Mouse (Mus musculus): ENCODE results near the gene Podn. TPM values are rescaled to one million over a fixed set of nuclear protein-coding genes. Genes with fewer than 3 reads are reported as not detected.

Podn gene
- polyA plus RNA-seq, 1 experiment from 2014 or later, result 1.0 TPM

GRCm38 (mm10) chr4:107985812-107986211 lies 110.4 kb downstream of the Podn start:
- no peaks in the 10 kb centered on the region for H3K27me3 ChIP-seq (ENCODE audit: control insufficient read depth, insufficient read depth, low read length)
- H3K4me1 ChIP-seq (ENCODE audit: control insufficient read depth, insufficient read depth, low read length), result 0 out of 2 replicates have a peak, but pooled peaks cover 2% of the 10 kb centered on the region
- H3K9ac ChIP-seq (ENCODE audit: low read length), result no peak overlapping the region
- H3K36me3 ChIP-seq (ENCODE audit: control insufficient read depth, insufficient read depth, low read length), result no peaks in the 10 kb centered on the region
- WGBS, result 73% methylated on average over 5 of the region's 5 CpGs
- no peak overlapping the region for H3K4me3 ChIP-seq (ENCODE audit: low read depth, low read length)
- H3K27ac ChIP-seq (replicated peaks; ENCODE audit: low read depth, low read length), result peak overlapping the region; percentile 42; the same call in 1 of the 2 replicates
- no peak overlapping the region for H3K4me2 ChIP-seq (ENCODE audit: low read depth, severe bottlenecking)
- H3K9me3 ChIP-seq (ENCODE audit: control insufficient read depth, low read length), result no peaks in the 10 kb centered on the region
- DNase-seq (ENCODE audit: low spot score) (no peak), ATAC-seq (ENCODE audit: insufficient number of reproducible peaks, low FRiP score, low TSS enrichment, low read depth) (no peak)

- Histone ChIP-seq H3K9ac (ENCODE audit: low read length) (no peak overlapping the region), H3K27ac (replicated peaks; ENCODE audit: low read depth, low read length) (peak overlapping the region; percentile 36; the same call in 1 of the 2 replicates), H3K36me3 (ENCODE audit: control insufficient read depth, insufficient read depth, low read length) (no peaks in the 10 kb centered on the region), H3K9me3 (ENCODE audit: control insufficient read depth, low read length) (no peaks in the 10 kb centered on the region), H3K27me3 (ENCODE audit: control insufficient read depth, insufficient read depth, low read length) (no peaks in the 10 kb centered on the region), H3K4me1 (ENCODE audit: control insufficient read depth, insufficient read depth, low read length) (peaks cover 5% of the 10 kb centered on the region), H3K4me2 (ENCODE audit: low read depth, severe bottlenecking) (no peak overlapping the region), H3K4me3 (ENCODE audit: low read depth, low read length) (no peak overlapping the region)
- ATAC-seq (ENCODE audit: insufficient number of reproducible peaks, low FRiP score, low TSS enrichment, low read depth), result peak; percentile 48
- DNase-seq (ENCODE audit: low spot score), result peak; percentile 35
- 53% methylated on average over 7 of the region's 7 CpGs for WGBS
These were observed 111.8 kb downstream of the Podn start for GRCm38 (mm10) chr4:107984282-107984981.

GRCm38 (mm10) chr4:107983717-107984116 lies 112.5 kb downstream of the Podn start:
- no peak overlapping the region for H3K4me2 ChIP-seq (ENCODE audit: low read depth, severe bottlenecking)
- H3K9ac ChIP-seq (ENCODE audit: low read length), result no peak overlapping the region
- H3K4me3 ChIP-seq (ENCODE audit: low read depth, low read length), result no peak overlapping the region
- no peaks in the 10 kb centered on the region for H3K9me3 ChIP-seq (ENCODE audit: control insufficient read depth, low read length)
- ATAC-seq (ENCODE audit: insufficient number of reproducible peaks, low FRiP score, low TSS enrichment, low read depth) (peak; percentile 63), DNase-seq (ENCODE audit: low spot score) (no peak)
- H3K27me3 ChIP-seq (ENCODE audit: control insufficient read depth, insufficient read depth, low read length), result no peaks in the 10 kb centered on the region
- H3K36me3 ChIP-seq (ENCODE audit: control insufficient read depth, insufficient read depth, low read length), result no peaks in the 10 kb centered on the region
- H3K4me1 ChIP-seq (ENCODE audit: control insufficient read depth, insufficient read depth, low read length), result peaks cover 5% of the 10 kb centered on the region
- peak overlapping the region; percentile 36; the same call in 1 of the 2 replicates for H3K27ac ChIP-seq (replicated peaks; ENCODE audit: low read depth, low read length)
- 87% methylated on average over 1 of the region's 1 CpGs for WGBS

GRCm38 (mm10) chr4:107980002-107980600 lies 116.1 kb downstream of the Podn start:
- Histone ChIP-seq H3K4me1 (ENCODE audit: control insufficient read depth, insufficient read depth, low read length) (peaks cover 5% of the 10 kb centered on the region), H3K27ac (replicated peaks; ENCODE audit: low read depth, low read length) (no peak overlapping the region), H3K36me3 (ENCODE audit: control insufficient read depth, insufficient read depth, low read length) (no peaks in the 10 kb centered on the region), H3K9me3 (ENCODE audit: control insufficient read depth, low read length) (no peaks in the 10 kb centered on the region), H3K4me3 (ENCODE audit: low read depth, low read length) (no peak overlapping the region), H3K9ac (ENCODE audit: low read length) (no peak overlapping the region), H3K27me3 (ENCODE audit: control insufficient read depth, insufficient read depth, low read length) (no peaks in the 10 kb centered on the region), H3K4me2 (ENCODE audit: low read depth, severe bottlenecking) (no peak overlapping the region)
- DNase-seq (ENCODE audit: low spot score) (no peak), ATAC-seq (ENCODE audit: insufficient number of reproducible peaks, low FRiP score, low TSS enrichment, low read depth) (no peak)
- 84% methylated on average over 6 of the region's 6 CpGs for WGBS

GRCm38 (mm10) chr4:107979530-107979929 lies 116.7 kb downstream of the Podn start:
- no peak overlapping the region for H3K27ac ChIP-seq (replicated peaks; ENCODE audit: low read depth, low read length)
- no peak for ATAC-seq (ENCODE audit: insufficient number of reproducible peaks, low FRiP score, low TSS enrichment, low read depth)

GRCm38 (mm10) chr4:107977593-107977992 lies 118.7 kb downstream of the Podn start:
- Histone ChIP-seq H3K9me3 (ENCODE audit: control insufficient read depth, low read length) (no peaks in the 10 kb centered on the region), H3K27me3 (ENCODE audit: control insufficient read depth, insufficient read depth, low read length) (no peaks in the 10 kb centered on the region), H3K4me1 (ENCODE audit: control insufficient read depth, insufficient read depth, low read length) (peaks cover 3% of the 10 kb centered on the region), H3K36me3 (ENCODE audit: control insufficient read depth, insufficient read depth, low read length) (no peaks in the 10 kb centered on the region), H3K4me3 (ENCODE audit: low read depth, low read length) (no peak overlapping the region), H3K27ac (replicated peaks; ENCODE audit: low read depth, low read length) (no peak overlapping the region), H3K4me2 (ENCODE audit: low read depth, severe bottlenecking) (no peak overlapping the region), H3K9ac (ENCODE audit: low read length) (no peak overlapping the region)
- ATAC-seq (ENCODE audit: insufficient number of reproducible peaks, low FRiP score, low TSS enrichment, low read depth) (no peak), DNase-seq (ENCODE audit: low spot score) (no peak)
- 48% methylated on average over 4 of the region's 4 CpGs for WGBS

More at GRCm38 (mm10) chr4:107979530-107979929, 116.7 kb downstream of the Podn start:
- Histone ChIP-seq H3K4me3 (ENCODE audit: low read depth, low read length) (no peak overlapping the region), H3K4me1 (ENCODE audit: control insufficient read depth, insufficient read depth, low read length) (peaks cover 3% of the 10 kb centered on the region), H3K9ac (ENCODE audit: low read length) (no peak overlapping the region), H3K4me2 (ENCODE audit: low read depth, severe bottlenecking) (no peak overlapping the region), H3K27me3 (ENCODE audit: control insufficient read depth, insufficient read depth, low read length) (no peaks in the 10 kb centered on the region), H3K36me3 (ENCODE audit: control insufficient read depth, insufficient read depth, low read length) (no peaks in the 10 kb centered on the region), H3K9me3 (ENCODE audit: control insufficient read depth, low read length) (no peaks in the 10 kb centered on the region)
- no peak for DNase-seq (ENCODE audit: low spot score)
- WGBS, result 42% methylated on average over 2 of the region's 2 CpGs

- 63% methylated on average over 7 of the region's 7 CpGs for WGBS
- H3K27me3 ChIP-seq (ENCODE audit: control insufficient read depth, insufficient read depth, low read length), result no peaks in the 10 kb centered on the region
These were observed 121.2 kb downstream of the Podn start for GRCm38 (mm10) chr4:107975004-107975403.

GRCm38 (mm10) chr4:107974527-107974926 lies 121.7 kb downstream of the Podn start:
- H3K36me3 ChIP-seq (ENCODE audit: control insufficient read depth, insufficient read depth, low read length), result no peaks in the 10 kb centered on the region
- H3K27ac ChIP-seq (replicated peaks; ENCODE audit: low read depth, low read length), result no peak overlapping the region
- H3K4me3 ChIP-seq (ENCODE audit: low read depth, low read length), result no peak overlapping the region
- DNase-seq (ENCODE audit: low spot score) (no peak), ATAC-seq (ENCODE audit: insufficient number of reproducible peaks, low FRiP score, low TSS enrichment, low read depth) (no peak)
- no peak overlapping the region for H3K9ac ChIP-seq (ENCODE audit: low read length)
- H3K4me2 ChIP-seq (ENCODE audit: low read depth, severe bottlenecking), result no peak overlapping the region
- H3K9me3 ChIP-seq (ENCODE audit: control insufficient read depth, low read length), result no peaks in the 10 kb centered on the region
- no peaks in the 10 kb centered on the region for H3K4me1 ChIP-seq (ENCODE audit: control insufficient read depth, insufficient read depth, low read length)
- no peaks in the 10 kb centered on the region for H3K27me3 ChIP-seq (ENCODE audit: control insufficient read depth, insufficient read depth, low read length)
- 68% methylated on average over 11 of the region's 11 CpGs for WGBS

More at GRCm38 (mm10) chr4:107975004-107975403, 121.2 kb downstream of the Podn start:
- Histone ChIP-seq H3K27ac (replicated peaks; ENCODE audit: low read depth, low read length) (no peak overlapping the region), H3K9ac (ENCODE audit: low read length) (no peak overlapping the region), H3K36me3 (ENCODE audit: control insufficient read depth, insufficient read depth, low read length) (no peaks in the 10 kb centered on the region), H3K9me3 (ENCODE audit: control insufficient read depth, low read length) (no peaks in the 10 kb centered on the region), H3K4me2 (ENCODE audit: low read depth, severe bottlenecking) (no peak overlapping the region), H3K4me1 (ENCODE audit: control insufficient read depth, insufficient read depth, low read length) (peaks cover 2% of the 10 kb centered on the region), H3K4me3 (ENCODE audit: low read depth, low read length) (no peak overlapping the region)
- DNase-seq (ENCODE audit: low spot score) (no peak), ATAC-seq (ENCODE audit: insufficient number of reproducible peaks, low FRiP score, low TSS enrichment, low read depth) (no peak)
